8 mouse cellular contexts compared by ENCODE assay signal in genomic region chr7:62924585-62925331, GRCm38 (mm10).
DNase-seq lines count a peak whose midpoint lies in the region; ATAC-seq and TF ChIP-seq lines count a peak whose summit lies in the region.

No protein-coding gene starts in this region.

- no peak overlapping the region for H3K9ac ChIP-seq in MEL (ENCODE audit: control insufficient read depth, low read depth, low read length, poor library complexity, severe bottlenecking)

- H3K27ac ChIP-seq in MEL (ENCODE audit: control insufficient read depth, low read depth, low read length), result no peak overlapping the region

- no peaks in the 10 kb centered on the region for H3K79me2 ChIP-seq in MEL (ENCODE audit: control insufficient read depth, insufficient read depth, low read length, poor library complexity)

- H3K9me3 ChIP-seq in MEL (replicated peaks; ENCODE audit: insufficient read depth, low read length), result no peaks in the 10 kb centered on the region

- TF ChIP-seq CTCF in MEL (IDR thresholded peaks at IDR 0.05 in 2 of 3, conservative IDR thresholded peaks at IDR 0.05 in 1 of 3; ENCODE audit: control insufficient read depth in 1 of 3, insufficient read depth in 1 of 3, low read depth in 2 of 3, low read length in 3 of 3, poor library complexity in 1 of 3, severe bottlenecking in 1 of 3), result peak in 2 of 3 experiments; percentile 67 to 77; a peak in 4 of 6 replicates

- no peaks in the 10 kb centered on the region for H3K27me3 ChIP-seq in MEL (ENCODE audit: control insufficient read depth in 1 of 2, insufficient read depth in 2 of 2, low read length in 2 of 2)

- no peak for TF ChIP-seq POLR2A in MEL (IDR thresholded peaks at IDR 0.05; ENCODE audit: control insufficient read depth in 1 of 2, insufficient read depth in 1 of 2, low read depth in 1 of 2, low read length in 2 of 2, poor library complexity in 1 of 2)

- no peak overlapping the region for H3K4me3 ChIP-seq in MEL (ENCODE audit: control insufficient read depth in 1 of 2, insufficient read depth in 1 of 2, low read depth in 2 of 2, low read length in 2 of 2)

- no peaks in the 10 kb centered on the region for H3K4me1 ChIP-seq in MEL (ENCODE audit: control insufficient read depth in 1 of 2, insufficient read depth in 2 of 2, low read length in 2 of 2)

- intact Hi-C loops in left cerebral cortex, postnatal 14 days (cut with DNase I), result loop anchor here (2.0 to 10.0 kb wide), 4 partner anchors 282 to 810 kb away; no protein-coding TSS in a partner anchor

- TF ChIP-seq RAD21 in MEL (IDR thresholded peaks at IDR 0.05; ENCODE audit: low read depth, low read length), result peak; percentile 84

- ATAC-seq in erythroid progenitor cell, adult 5-6 weeks (replicated peaks; ENCODE audit: low FRiP score, poor library complexity, severe bottlenecking), result no peak

- H3K36me3 ChIP-seq in MEL (ENCODE audit: control insufficient read depth in 1 of 2, insufficient read depth in 2 of 2, low read length in 2 of 2), result no peaks in the 10 kb centered on the region

- TF ChIP-seq EP300 in MEL (IDR thresholded peaks at IDR 0.05; ENCODE audit: low read depth in 1 of 2, low read length in 2 of 2), result no peak

- peak; percentile 50 to 57 for DNase-seq in left cerebral cortex, postnatal 14 days (ENCODE audit: low spot score in 2 of 2)
- DNase-seq in left cerebral cortex, adult 8-10 months (ENCODE audit: low spot score in 2 of 2), result no peak
- DNase-seq in MEL (ENCODE audit: low read depth, low spot score), result peak; percentile 23
- peak; percentile 5 for DNase-seq in c-Kit-positive CD71-positive TER-119-positive erythroid progenitor cells, embryonic 14.5 days (ENCODE audit: low spot score)
- peak; percentile 45 for DNase-seq in layer of hippocampus, adult 9-10 months (ENCODE audit: low spot score)
- no peak for DNase-seq in kidney, postnatal 25 days
- no peak for DNase-seq in kidney, postnatal 4 days

TF ChIP-seq in MEL, 35 proteins besides CTCF, POLR2A, EP300 and RAD21:
- TF ChIP-seq RCOR1 (IDR thresholded peaks at IDR 0.05; ENCODE audit: low read depth, low read length) (no peak), CHD2 (IDR thresholded peaks at IDR 0.05; ENCODE audit: low read length) (no peak), SMC3 (IDR thresholded peaks at IDR 0.05; ENCODE audit: low read depth, low read length) (peak; percentile 52; the same call in 1 of the 2 replicates), GATA1 (IDR thresholded peaks at IDR 0.05; ENCODE audit: low read depth, low read length) (no peak), TAL1 (IDR thresholded peaks at IDR 0.05; ENCODE audit: low read length) (no peak), JUND (IDR thresholded peaks at IDR 0.05; ENCODE audit: low read depth, low read length) (no peak), KAT2A (conservative IDR thresholded peaks at IDR 0.05; ENCODE audit: low read depth, low read length) (no peak), TCF12 (IDR thresholded peaks at IDR 0.05; ENCODE audit: low read depth, low read length) (no peak), HCFC1 (IDR thresholded peaks at IDR 0.05; ENCODE audit: low read depth, low read length) (no peak), ZC3H11A (IDR thresholded peaks at IDR 0.05; ENCODE audit: low read depth, low read length) (peak; percentile 46)

Comparison
In these comparisons a context has a peak if more than half of its experiments do, and no peak if none do; other contexts are left out.
1. DNase-seq: peak in left cerebral cortex, postnatal 14 days (2 of 2), MEL (single experiment), c-Kit-positive CD71-positive TER-119-positive erythroid progenitor cells, embryonic 14.5 days (single experiment) and layer of hippocampus, adult 9-10 months (single experiment); none in left cerebral cortex, adult 8-10 months (0 of 2), kidney, postnatal 25 days (0 of 2) and kidney, postnatal 4 days (0 of 2).